13 mouse cellular contexts compared by ENCODE assay signal in genomic region chr15:61006608-61007007, GRCm38 (mm10).
DNase-seq lines count a peak whose midpoint lies in the region; ATAC-seq and TF ChIP-seq lines count a peak whose summit lies in the region.
"Had no signal": no experiment of that assay in that cellular context is flagged by ENCODE, and none has a peak within 500 bp of the region (broad histone marks: within the 10 kb centered on the region; RNA-seq: fewer than 3 reads in every experiment).

No protein-coding gene starts in this region.

- no peaks in the 10 kb centered on the region for H3K9me3 ChIP-seq in lung, embryonic 14.5 days (ENCODE audit: low read depth, low read length)
- H3K9me3 ChIP-seq in limb, embryonic 10.5 days (replicated peaks): no peaks in the 10 kb centered on the region
- H3K9me3 ChIP-seq: hindbrain, embryonic 10.5 days had no signal

- peak; percentile 5 to 8 for DNase-seq in cerebellum, postnatal 10 days
- no peak for DNase-seq in cerebellum, adult 8-10 months
- DNase-seq in urinary bladder, postnatal 14 days (ENCODE audit: low spot score): peak; percentile 6
- DNase-seq in urinary bladder, postnatal 10 days (ENCODE audit: low spot score): no peak
- DNase-seq in lung, embryonic 14.5 days: peak; percentile 56
- no peak for DNase-seq in limb, embryonic 10.5 days (ENCODE audit: low spot score)
- no peak for DNase-seq in thymus, adult 2 months
- DNase-seq: B cell, adult 2 months; liver had no signal

- no peak overlapping the region; the same call in 1 of the 2 replicates for H3K27ac ChIP-seq in lung, embryonic 14.5 days (ENCODE audit: low read depth)
- no peak overlapping the region for H3K27ac ChIP-seq in limb, embryonic 10.5 days
- H3K27ac ChIP-seq in thymus, adult 2 months (ENCODE audit: control insufficient read depth, insufficient read depth, low read length): no peak overlapping the region
- H3K27ac ChIP-seq: hindbrain, embryonic 10.5 days; left cerebral cortex, adult 2 months had no signal

- WGBS in lung, embryonic 14.5 days: 34% methylated on average over 4 of the region's 4 CpGs
- 82% methylated on average over 4 of the region's 4 CpGs for WGBS in limb, embryonic 10.5 days
- 83% methylated on average over 4 of the region's 4 CpGs for WGBS in thymus, adult 2 months

- H3K36me3 ChIP-seq in lung, embryonic 14.5 days (ENCODE audit: insufficient read depth): no peaks in the 10 kb centered on the region
- H3K36me3 ChIP-seq in limb, embryonic 10.5 days: no peaks in the 10 kb centered on the region
- no peaks in the 10 kb centered on the region for H3K36me3 ChIP-seq in thymus, adult 2 months (ENCODE audit: control insufficient read depth, insufficient read depth, low read length)
- H3K36me3 ChIP-seq: hindbrain, embryonic 10.5 days had no signal

- no peak overlapping the region for H3K4me3 ChIP-seq in lung, embryonic 14.5 days (ENCODE audit: low read depth, low read length)
- no peak overlapping the region for H3K4me3 ChIP-seq in limb, embryonic 10.5 days
- H3K4me3 ChIP-seq in thymus, adult 2 months (ENCODE audit: control insufficient read depth, insufficient read depth, low read length): no peak overlapping the region
- H3K4me3 ChIP-seq: erythroblast, embryonic 14.5 days; hindbrain, embryonic 10.5 days; left cerebral cortex, adult 2 months had no signal

- ATAC-seq in lung, embryonic 14.5 days (ENCODE audit: insufficient read depth): no peak; the same call in 1 of the 2 replicates
- ATAC-seq in megakaryocyte-erythroid progenitor cell, adult 5-6 weeks (replicated peaks; ENCODE audit: low FRiP score, low TSS enrichment, poor library complexity, severe bottlenecking): no peak

- H3K9ac ChIP-seq in lung, embryonic 14.5 days: no peak overlapping the region

- H3K4me2 ChIP-seq in lung, embryonic 14.5 days: no peak overlapping the region

- TF ChIP-seq CTCF in lung, embryonic 14.5 days (IDR thresholded peaks at IDR 0.05; ENCODE audit: low read depth): no peak
- TF ChIP-seq CTCF in thymus, adult 2 months (IDR thresholded peaks at IDR 0.05; ENCODE audit: borderline replicate concordance, control insufficient read depth, extremely low read depth, insufficient read depth, low read length, poor library complexity): no peak

- H3K27me3 ChIP-seq in lung, embryonic 14.5 days (ENCODE audit: insufficient read depth, low read length): no peaks in the 10 kb centered on the region
- H3K27me3 ChIP-seq in limb, embryonic 10.5 days (ENCODE audit: low read depth, poor library complexity, severe bottlenecking): no peaks in the 10 kb centered on the region
- H3K27me3 ChIP-seq in thymus, adult 2 months (ENCODE audit: control insufficient read depth, insufficient read depth, low read length): no peaks in the 10 kb centered on the region

- no peak for TF ChIP-seq POLR2A in thymus, adult 2 months (IDR thresholded peaks at IDR 0.05; ENCODE audit: control insufficient read depth, extremely low read depth, insufficient read depth, low read length, poor library complexity)

- H3K4me1 ChIP-seq in lung, embryonic 14.5 days (ENCODE audit: insufficient read depth): no peaks in the 10 kb centered on the region
- peaks cover 5% of the 10 kb centered on the region for H3K4me1 ChIP-seq in limb, embryonic 10.5 days
- no peaks in the 10 kb centered on the region for H3K4me1 ChIP-seq in thymus, adult 2 months (replicated peaks; ENCODE audit: control insufficient read depth, insufficient read depth, low read length)
- H3K4me1 ChIP-seq: hindbrain, embryonic 10.5 days had no signal

Comparison
In these comparisons a context has a peak if more than half of its experiments do, and no peak if none do; other contexts are left out.
1. DNase-seq: peak in cerebellum, postnatal 10 days (2 of 2), urinary bladder, postnatal 14 days (single experiment) and lung, embryonic 14.5 days (single experiment); none in cerebellum, adult 8-10 months (single experiment), urinary bladder, postnatal 10 days (single experiment), limb, embryonic 10.5 days (single experiment) and thymus, adult 2 months (single experiment).